Mouse (Mus musculus) kidney, embryonic 14.5 days (tissue): Measurements from ENCODE around the gene Tnip3. TPM values are rescaled to one million over a fixed set of nuclear protein-coding genes. Genes with fewer than 3 reads are reported as not detected.

Source experiments
- ATAC-seq: fragments of 200-750 bp; cut with Nextera tagmentation; 2 replicates; pipeline ENCODE4 v1.8.0; 2017; ENCODE audit warnings: moderate number of reproducible peaks, mild to moderate bottlenecking, moderate TSS enrichment, moderate library complexity; ENCODE audit not compliant: low FRiP score, low TSS enrichment
- H3K27ac ChIP-seq: fragments of 300-500 bp; sonication (generic); 2 replicates; pipeline ENCODE4 v1.5.1; 2014; ENCODE audit warnings: low read depth, mild to moderate bottlenecking, low read length, moderate library complexity, mixed read lengths
- H3K27me3 ChIP-seq: fragments of 300-500 bp; sonication (generic); 2 replicates; pipeline ENCODE4 v1.6.1; 2014; ENCODE audit warnings: mild to moderate bottlenecking, low read length; ENCODE audit not compliant: control insufficient read depth, insufficient read depth
- H3K36me3 ChIP-seq: fragments of 300-500 bp; sonication (generic); 2 replicates; pipeline ENCODE4 v1.6.1; 2014; ENCODE audit warnings: low read length, mixed read lengths; ENCODE audit not compliant: control insufficient read depth, insufficient read depth
- H3K4me1 ChIP-seq: fragments of 300-500 bp; sonication (generic); 2 replicates; pipeline ENCODE4 v1.6.1; 2014; ENCODE audit warnings: low read length, mixed read lengths; ENCODE audit not compliant: control insufficient read depth, insufficient read depth
- H3K4me2 ChIP-seq: fragments of 300-500 bp; sonication (generic); replicated peaks from 2 replicates; pipeline ENCODE4 v1.6.1; 2014; ENCODE audit warnings: low read depth, mild to moderate bottlenecking, low read length
- H3K4me3 ChIP-seq: fragments of 300-500 bp; sonication (generic); 2 replicates; pipeline ENCODE4 v1.5.1; 2014; ENCODE audit warnings: mild to moderate bottlenecking, low read length
- H3K9ac ChIP-seq: fragments of 300-500 bp; sonication (generic); 2 replicates; pipeline ENCODE4 v1.6.1; 2014; ENCODE audit warnings: low read depth, mild to moderate bottlenecking, low read length, moderate library complexity
- H3K9me3 ChIP-seq: fragments of 300-500 bp; sonication (generic); 2 replicates; pipeline ENCODE4 v1.6.1; 2016; ENCODE audit warnings: low read length; ENCODE audit not compliant: control insufficient read depth
- WGBS: fragments of 180-500 bp; shearing (Covaris S2); extraction: QIAGEN DNeasy Blood & Tissue Kit; methylation state at CpG from one replicate; pipeline ENCODE4 v1.1.7; 2014; 5-methylcytosine and 5-hydroxymethylcytosine counted together
- polyA plus RNA-seq: library from polyadenylated mRNA; unstranded; fragments of >200 nt; fragmentation: Nextera tagmentation; extraction: Ambion mirVana; gene quantifications from 2 replicates; pipeline ENCODE4 v1.2.1, GENCODE M21; 2014

Tnip3 gene
- polyA plus RNA-seq, 1 experiment from 2014 or later: not detected

- H3K4me2 ChIP-seq: no peak overlapping the region
- 88% methylated on average over 4 of the region's 4 CpGs for WGBS
Measured at GRCm38 (mm10) chr6:65661272-65661671, 136.2 kb downstream of the Tnip3 start.

GRCm38 (mm10) chr6:65662050-65662449 lies 136.9 kb downstream of the Tnip3 start:
- Histone ChIP-seq H3K9me3 (no peaks in the 10 kb centered on the region), H3K4me1 (no peaks in the 10 kb centered on the region), H3K36me3 (no peaks in the 10 kb centered on the region), H3K9ac (no peak overlapping the region), H3K27me3 (no peaks in the 10 kb centered on the region), H3K4me2 (no peak overlapping the region), H3K27ac (no peak overlapping the region), H3K4me3 (no peak overlapping the region)
- WGBS: 49% methylated on average over 2 of the region's 2 CpGs
- no peak for ATAC-seq

More at GRCm38 (mm10) chr6:65661272-65661671, 136.2 kb downstream of the Tnip3 start:
- no peaks in the 10 kb centered on the region for H3K9me3 ChIP-seq
- ATAC-seq: no peak
- H3K4me3 ChIP-seq: no peak overlapping the region
- no peaks in the 10 kb centered on the region for H3K27me3 ChIP-seq
- no peaks in the 10 kb centered on the region for H3K36me3 ChIP-seq
- no peak overlapping the region for H3K9ac ChIP-seq
- no peak overlapping the region for H3K27ac ChIP-seq
- no peaks in the 10 kb centered on the region for H3K4me1 ChIP-seq

GRCm38 (mm10) chr6:65663990-65664389 lies 138.9 kb downstream of the Tnip3 start:
- no peaks in the 10 kb centered on the region for H3K4me1 ChIP-seq
- no peaks in the 10 kb centered on the region for H3K9me3 ChIP-seq

GRCm38 (mm10) chr6:65666295-65666694 lies 141.2 kb downstream of the Tnip3 start:
- 89% methylated on average over 3 of the region's 3 CpGs for WGBS
- Histone ChIP-seq H3K4me2 (no peak overlapping the region), H3K9me3 (no peaks in the 10 kb centered on the region), H3K27ac (no peak overlapping the region), H3K4me1 (no peaks in the 10 kb centered on the region), H3K27me3 (no peaks in the 10 kb centered on the region), H3K36me3 (no peaks in the 10 kb centered on the region), H3K4me3 (no peak overlapping the region), H3K9ac (no peak overlapping the region)
- ATAC-seq: no peak

More at GRCm38 (mm10) chr6:65663990-65664389, 138.9 kb downstream of the Tnip3 start:
- H3K4me3 ChIP-seq: no peak overlapping the region
- no peak overlapping the region for H3K4me2 ChIP-seq
- no peak for ATAC-seq
- H3K27ac ChIP-seq: no peak overlapping the region
- no peaks in the 10 kb centered on the region for H3K27me3 ChIP-seq
- WGBS: 81% methylated on average over 6 of the region's 6 CpGs
- no peak overlapping the region for H3K9ac ChIP-seq
- H3K36me3 ChIP-seq: no peaks in the 10 kb centered on the region

- no peak for ATAC-seq
- WGBS: 57% methylated on average over 2 of the region's 2 CpGs
- Histone ChIP-seq H3K27me3 (peaks cover 7% of the 10 kb centered on the region), H3K27ac (no peak overlapping the region), H3K4me1 (peaks cover 5% of the 10 kb centered on the region; the same call in 1 of the 2 replicates), H3K4me2 (no peak overlapping the region), H3K36me3 (no peaks in the 10 kb centered on the region), H3K9ac (no peak overlapping the region), H3K9me3 (no peaks in the 10 kb centered on the region), H3K4me3 (no peak overlapping the region)
Measured at GRCm38 (mm10) chr6:65669971-65670370, 144.9 kb downstream of the Tnip3 start.

- Histone ChIP-seq H3K4me1 (peaks cover 5% of the 10 kb centered on the region; the same call in 1 of the 2 replicates), H3K9ac (no peak overlapping the region), H3K4me2 (peak overlapping the region; percentile 90), H3K36me3 (no peaks in the 10 kb centered on the region), H3K27ac (no peak overlapping the region), H3K4me3 (peak overlapping the region; percentile 44), H3K27me3 (peaks cover 7% of the 10 kb centered on the region), H3K9me3 (no peaks in the 10 kb centered on the region)
- WGBS: 1% methylated on average over 20 of the region's 21 CpGs
- peak; percentile 47; the same call in 1 of the 2 replicates for ATAC-seq
Measured at GRCm38 (mm10) chr6:65670981-65671411, 145.9 kb downstream of the Tnip3 start.

- Histone ChIP-seq H3K4me1 (peaks cover 5% of the 10 kb centered on the region; the same call in 1 of the 2 replicates), H3K9ac (peak within 1 kb of the TSS; percentile 61), H3K9me3 (no peaks in the 10 kb centered on the region), H3K27ac (no peak within 1 kb of the TSS), H3K4me2 (peak within 1 kb of the TSS; percentile 90), H3K4me3 (peak within 1 kb of the TSS; percentile 44), H3K36me3 (no peaks in the 10 kb centered on the region), H3K27me3 (peaks cover 7% of the 10 kb centered on the region)
- ATAC-seq: peak; percentile 94
- under 1% methylated on average over 36 of the region's 45 CpGs for WGBS
Measured at GRCm38 (mm10) chr6:65671451-65671850, 146.3 kb downstream of the Tnip3 start, which contains the start of gene Ndnf. Gene Ndnf (plus strand): TSS chr6:65671590.

- H3K27me3 ChIP-seq: peaks cover 7% of the 10 kb centered on the region
- WGBS: under 1% methylated on average over 57 of the region's 57 CpGs
- peak overlapping the region; percentile 44 for H3K4me3 ChIP-seq
- ATAC-seq: peak; percentile 71
- H3K9ac ChIP-seq: peak overlapping the region; percentile 61
- peak overlapping the region; percentile 90 for H3K4me2 ChIP-seq
- H3K36me3 ChIP-seq: no peaks in the 10 kb centered on the region
- peaks cover 5% of the 10 kb centered on the region; the same call in 1 of the 2 replicates for H3K4me1 ChIP-seq
- H3K9me3 ChIP-seq: no peaks in the 10 kb centered on the region
- H3K27ac ChIP-seq: no peak overlapping the region
Measured at GRCm38 (mm10) chr6:65672131-65673031, 147.3 kb downstream of the Tnip3 start.
